Mouse (Mus musculus) brain, embryonic 14.5 days (tissue): ENCODE results near the gene Lcat. TPM values are rescaled to one million over a fixed set of nuclear protein-coding genes. Genes with fewer than 3 reads are reported as not detected.

ENCODE experiments used
- DNase-seq: peaks from one replicate; pipeline ENCODE4 v3.0.0-alpha.2; 2011; ENCODE audit warnings: low read depth
- CTCF ChIP-seq: fragments of 200-500 bp; IDR thresholded peaks from 2 replicates; pipeline ENCODE4 v1.5.1; 2012; ENCODE audit warnings: inconsistent platforms, mild to moderate bottlenecking, moderate library complexity, borderline replicate concordance; ENCODE audit not compliant: insufficient read depth, insufficient read length; ENCODE audit errors: extremely low read depth
- POLR2A ChIP-seq: fragments of 200-500 bp; IDR thresholded peaks from 2 replicates; pipeline ENCODE4 v1.6.1; 2012; ENCODE audit warnings: mild to moderate bottlenecking, inconsistent platforms, borderline replicate concordance; ENCODE audit not compliant: poor library complexity, insufficient read depth, insufficient read length, severe bottlenecking; ENCODE audit errors: extremely low read depth
- polyA plus RNA-seq: library from polyadenylated mRNA; depleted of rRNA; stranded (reverse); fragments of >200 nt; gene quantifications from 2 replicates; pipeline ENCODE4 v1.2.3, GENCODE M21; 2012

Gene Lcat
- polyA plus RNA-seq, 1 experiment = 2.3 TPM

- TF ChIP-seq POLR2A (no peak), CTCF (no peak)
- peak; percentile 32 for DNase-seq
Observed at GRCm38 (mm10) chr8:105965266-105965904, 22.2 kb upstream of the Lcat start.

- TF ChIP-seq CTCF = no peak
- no peak for TF ChIP-seq POLR2A
- no peak for DNase-seq
Observed at GRCm38 (mm10) chr8:105964506-105965265, 21.5 kb upstream of the Lcat start.

- DNase-seq = no peak
- TF ChIP-seq CTCF (no peak), POLR2A (no peak)
Observed at GRCm38 (mm10) chr8:105961536-105961935, 18.4 kb upstream of the Lcat start.

- TF ChIP-seq POLR2A (no peak), CTCF (no peak)
- no peak for DNase-seq
Observed at GRCm38 (mm10) chr8:105961101-105961500, 17.9 kb upstream of the Lcat start.

- TF ChIP-seq CTCF = no peak
- no peak for TF ChIP-seq POLR2A
- DNase-seq = peak; percentile 3
Observed at GRCm38 (mm10) chr8:105959350-105959749, 16.2 kb upstream of the Lcat start.

DNA sequence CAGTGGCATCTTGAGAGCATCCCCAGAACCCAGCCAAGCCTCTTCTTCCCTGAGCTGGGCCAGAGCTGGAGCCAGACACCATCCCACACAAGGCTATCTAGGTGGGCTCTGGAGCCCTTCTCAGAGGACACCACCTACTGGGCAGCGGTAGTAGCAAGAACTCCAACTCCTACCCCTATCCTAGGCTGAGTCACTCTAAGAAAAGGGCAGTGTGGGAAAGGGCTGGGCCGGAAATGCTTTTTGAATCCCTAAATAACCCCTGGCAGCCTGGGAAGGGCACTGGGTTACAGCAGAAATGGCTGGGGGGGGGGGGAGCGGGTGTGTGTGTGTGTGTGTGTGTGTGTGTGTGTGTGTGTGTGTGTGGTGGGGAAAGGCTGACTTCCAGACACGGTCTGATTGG, 14.6 kb upstream of the Lcat start:
- no peak for DNase-seq

GRCm38 (mm10) chr8:105956556-105956955, 13.4 kb upstream of the Lcat start:
- no peak for DNase-seq
- TF ChIP-seq POLR2A (no peak), CTCF (no peak)

More for the DNA sequence above, 14.6 kb upstream of the Lcat start:
- TF ChIP-seq POLR2A (no peak), CTCF (no peak)

GRCm38 (mm10) chr8:105951057-105951659, 8.0 kb upstream of the Lcat start:
- TF ChIP-seq CTCF (no peak), POLR2A (no peak)
- DNase-seq = peak; percentile 87

- DNase-seq = peak; percentile 78
- TF ChIP-seq CTCF = no peak
- no peak for TF ChIP-seq POLR2A
Observed at GRCm38 (mm10) chr8:105949350-105949749, 6.2 kb upstream of the Lcat start.

DNA sequence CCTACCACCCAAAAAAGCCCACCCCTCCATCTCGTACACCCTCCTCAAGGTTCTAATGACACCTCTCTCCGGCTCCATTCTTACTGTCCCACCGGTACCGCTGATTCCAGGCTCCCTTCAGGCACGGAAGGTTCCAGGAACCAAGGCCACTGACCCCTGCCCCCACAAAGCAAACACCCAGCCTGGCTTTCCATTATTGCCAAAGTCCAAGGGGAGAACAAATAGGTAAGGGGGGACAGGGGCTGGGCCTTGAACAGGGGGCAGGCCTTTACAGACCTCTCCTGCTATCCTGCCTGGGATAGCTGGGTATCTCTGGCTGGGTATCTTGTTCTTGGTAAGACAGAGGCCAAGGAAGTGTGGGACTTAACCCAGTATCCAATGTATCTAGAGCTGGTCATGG, 640 bp downstream of the Lcat start:
- DNase-seq = no peak
- TF ChIP-seq POLR2A = no peak
- TF ChIP-seq CTCF = no peak

- no peak for TF ChIP-seq CTCF
- TF ChIP-seq POLR2A = no peak
- no peak for DNase-seq
Observed at GRCm38 (mm10) chr8:105942026-105942425, 1.2 kb downstream of the Lcat start.

DNA sequence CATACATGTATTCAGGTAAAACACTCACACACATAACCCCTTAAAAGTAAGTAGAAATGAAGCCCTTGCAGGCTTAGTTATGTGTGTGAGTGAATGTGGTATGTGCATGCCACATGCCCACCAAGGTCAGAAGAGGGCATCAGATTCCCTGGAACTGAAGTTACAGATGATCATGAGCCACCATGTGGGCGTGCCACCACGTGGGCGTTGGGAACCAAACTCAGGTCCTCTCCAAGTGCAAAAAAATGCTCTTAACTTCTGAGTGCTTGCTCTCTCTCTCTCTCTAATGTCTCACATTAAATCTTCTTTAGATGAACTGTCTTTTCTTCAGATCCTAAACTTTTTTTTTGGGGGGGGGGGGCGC, 4.9 kb downstream of the Lcat start, which contains the start of gene Psmb10:
TSS of gene Psmb10 (minus strand) at position 139 of the 364 bp plus-strand sequence.
- peak; percentile 29 for DNase-seq
- TF ChIP-seq CTCF = no peak
- no peak for TF ChIP-seq POLR2A
